Mouse (Mus musculus): ENCODE results near the gene 1700001C19Rik. TPM values are rescaled to one million over a fixed set of nuclear protein-coding genes. Genes with fewer than 3 reads are reported as not detected.

Gene 1700001C19Rik
- total and polyA plus RNA-seq, 2 experiments: 11.7 to 16.2 TPM

GRCm38 (mm10) chr17:47369087-47369443, 68.1 kb downstream of the 1700001C19Rik start:
- H3K79me2 ChIP-seq (ENCODE audit: control insufficient read depth, insufficient read depth, low read length): peaks cover 4% of the 10 kb centered on the region; the same call in 1 of the 2 replicates
- H3K27ac ChIP-seq (replicated peaks; ENCODE audit: insufficient read depth, low read depth, low read length): peak overlapping the region; percentile 71
- DNase-seq (ENCODE audit: extremely low read depth, low read depth, low spot score): no peak
- 1% methylated on average over 20 of the region's 20 CpGs for WGBS
- peak overlapping the region; percentile 97 for H3K4me3 ChIP-seq (ENCODE audit: insufficient read depth, low read depth, low read length)
- no peaks in the 10 kb centered on the region for H3K27me3 ChIP-seq (ENCODE audit: control insufficient read depth, insufficient read depth, low read length)
- H3K9ac ChIP-seq (ENCODE audit: low read depth, low read length): peak overlapping the region; percentile 93
- no peak for TF ChIP-seq POLR2A (IDR thresholded peaks at IDR 0.05; ENCODE audit: extremely low read depth, insufficient read depth, low read length)
- no peak for TF ChIP-seq CTCF (IDR thresholded peaks at IDR 0.05; ENCODE audit: low read depth, low read length)
- H3K36me3 ChIP-seq (ENCODE audit: control insufficient read depth, insufficient read depth, low read length): peaks cover 14% of the 10 kb centered on the region
- H3K4me1 ChIP-seq (ENCODE audit: control insufficient read depth, insufficient read depth, low read length): peaks cover 12% of the 10 kb centered on the region

- TF ChIP-seq CTCF (IDR thresholded peaks at IDR 0.05; ENCODE audit: low read depth, low read length) (no peak), POLR2A (IDR thresholded peaks at IDR 0.05; ENCODE audit: extremely low read depth, insufficient read depth, low read length) (0 out of 2 replicates have a peak, but pooled peaks have one; percentile 30)
- Histone ChIP-seq H3K9ac (ENCODE audit: low read depth, low read length) (peak within 1 kb of the TSS; percentile 93), H3K27me3 (ENCODE audit: control insufficient read depth, insufficient read depth, low read length) (no peaks in the 10 kb centered on the region), H3K27ac (replicated peaks; ENCODE audit: insufficient read depth, low read depth, low read length) (peak within 1 kb of the TSS; percentile 71), H3K4me1 (ENCODE audit: control insufficient read depth, insufficient read depth, low read length) (peaks cover 12% of the 10 kb centered on the region), H3K4me3 (ENCODE audit: insufficient read depth, low read depth, low read length) (peak within 1 kb of the TSS; percentile 97), H3K36me3 (ENCODE audit: control insufficient read depth, insufficient read depth, low read length) (peaks cover 11% of the 10 kb centered on the region), H3K79me2 (ENCODE audit: control insufficient read depth, insufficient read depth, low read length) (peaks cover 4% of the 10 kb centered on the region; the same call in 1 of the 2 replicates)
- WGBS: 2% methylated on average over 35 of the region's 35 CpGs
- DNase-seq (ENCODE audit: extremely low read depth, low read depth, low spot score): peak; percentile 81
Measured at GRCm38 (mm10) chr17:47368401-47369086, 68.6 kb downstream of the 1700001C19Rik start, which contains the start of gene Mrps10. TSS of gene Mrps10 (plus strand) at chr17:47368887.

Other genes starting within 250 kb of the 1700001C19Rik start
- gene Mrps10, start 68.5 kb downstream of the 1700001C19Rik start, total RNA-seq (2014; rRNA removed): 33.7 and 38.5 TPM in 2 replicates
- 33.9 and 35.3 TPM in 2 replicates for gene Mrps10, start 68.5 kb downstream of the 1700001C19Rik start, polyA plus RNA-seq (2012; rRNA removed)
- gene Guca1b, start 52.0 kb downstream of the 1700001C19Rik start, total RNA-seq (2014; rRNA removed): 0.54 TPM in 1 of 2 replicates, not detected in the other
- 0.65 and 0.71 TPM in 2 replicates for gene Guca1b, start 52.0 kb downstream of the 1700001C19Rik start, polyA plus RNA-seq (2012; rRNA removed)
- gene Guca1a, start 36.8 kb downstream of the 1700001C19Rik start, total RNA-seq (2014; rRNA removed): 0.55 and 2.3 TPM in 2 replicates
- 2.7 and 2.8 TPM in 2 replicates for gene Guca1a, start 36.8 kb downstream of the 1700001C19Rik start, polyA plus RNA-seq (2012; rRNA removed)
- 2.4 and 6.2 TPM in 2 replicates for gene AI661453, start 761 bp downstream of the 1700001C19Rik start, total RNA-seq (2014; rRNA removed)
- 5.7 and 6.3 TPM in 2 replicates for gene AI661453, start 761 bp downstream of the 1700001C19Rik start, polyA plus RNA-seq (2012; rRNA removed)
- 8.2 and 8.7 TPM in 2 replicates for gene Taf8, start 64.9 kb upstream of the 1700001C19Rik start, total RNA-seq (2014; rRNA removed)
- 7.8 and 9.6 TPM in 2 replicates for gene Taf8, start 64.9 kb upstream of the 1700001C19Rik start, polyA plus RNA-seq (2012; rRNA removed)
- 16.8 and 23.4 TPM in 2 replicates for gene Ccnd3, start 67.7 kb upstream of the 1700001C19Rik start, total RNA-seq (2014; rRNA removed)
- gene Ccnd3, start 67.7 kb upstream of the 1700001C19Rik start, polyA plus RNA-seq (2012; rRNA removed): 39.1 and 41.8 TPM in 2 replicates
- 2.5 and 3.4 TPM in 2 replicates for gene Bysl, start 174.1 kb upstream of the 1700001C19Rik start, total RNA-seq (2014; rRNA removed)
- 6.7 and 8.1 TPM in 2 replicates for gene Bysl, start 174.1 kb upstream of the 1700001C19Rik start, polyA plus RNA-seq (2012; rRNA removed)
- gene Med20, start 174.2 kb upstream of the 1700001C19Rik start, total RNA-seq (2014; rRNA removed): 14.4 and 15.0 TPM in 2 replicates
- gene Med20, start 174.2 kb upstream of the 1700001C19Rik start, polyA plus RNA-seq (2012; rRNA removed): 15.0 and 19.4 TPM in 2 replicates
- gene Gm20517, start 174.2 kb upstream of the 1700001C19Rik start, total RNA-seq (2014; rRNA removed): 1.2 and 1.9 TPM in 2 replicates
- 0.14 and 0.31 TPM in 2 replicates for gene Gm20517, start 174.2 kb upstream of the 1700001C19Rik start, polyA plus RNA-seq (2012; rRNA removed)
- 1.2 and 2.1 TPM in 2 replicates for gene Usp49, start 193.3 kb upstream of the 1700001C19Rik start, total RNA-seq (2014; rRNA removed)
- 2.2 TPM in 2 replicates for gene Usp49, start 193.3 kb upstream of the 1700001C19Rik start, polyA plus RNA-seq (2012; rRNA removed)